1 mouse cellular context compared by ENCODE assay signal in the genomic region with DNA sequence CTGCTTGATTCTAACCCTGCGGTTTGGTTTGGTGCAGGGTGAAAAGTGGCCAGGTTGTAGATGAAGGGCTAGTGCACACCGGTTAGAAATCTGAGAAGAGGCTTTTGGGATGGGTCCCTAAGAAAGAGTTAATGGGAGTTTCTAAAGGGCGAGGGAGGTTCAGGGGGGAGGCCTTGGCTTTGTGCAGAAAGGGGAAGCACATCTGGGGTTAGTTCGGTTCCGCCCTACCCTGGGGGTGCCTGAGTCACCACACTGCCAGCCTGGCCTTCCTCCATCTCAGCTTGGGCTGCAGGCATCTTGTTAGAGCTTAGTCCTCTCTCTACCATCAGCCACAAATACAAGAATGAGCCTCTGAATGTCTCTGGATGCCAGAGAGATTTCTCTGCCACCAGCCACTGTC.
TF ChIP-seq lines count a peak whose summit lies in the region.

No protein-coding gene starts in this region.

TF ChIP-seq in C2C12, 6 proteins besides CTCF, POLR2A, EP300 and RAD21:
- TF ChIP-seq USF1 (IDR thresholded peaks at IDR 0.05; ENCODE audit: low read depth), result no peak
- no peak for TF ChIP-seq CEBPB (IDR thresholded peaks at IDR 0.05; ENCODE audit: low read depth)
- no peak for TF ChIP-seq MAX (IDR thresholded peaks at IDR 0.05)
- no peak for TF ChIP-seq MYOG (IDR thresholded peaks at IDR 0.05; ENCODE audit: control insufficient read depth, extremely low read depth, insufficient read length)
- TF ChIP-seq FOSL1 (IDR thresholded peaks at IDR 0.05; ENCODE audit: insufficient read depth, low read length, poor library complexity, severe bottlenecking), result no peak
- TF ChIP-seq MYOD1 (IDR thresholded peaks at IDR 0.05; ENCODE audit: control insufficient read depth, insufficient read length, low read depth), result no peak
